Mouse (Mus musculus) activated CD4-positive, CD25-positive, alpha-beta regulatory T cell, adult 9 weeks (primary cell): ENCODE measurements around the gene Smim23. TPM values are rescaled to one million over a fixed set of nuclear protein-coding genes. Genes with fewer than 3 reads are reported as not detected.

Source experiments
- polyA plus RNA-seq: library from polyadenylated mRNA; unstranded; fragments of 100-300 nt; shearing (Covaris generic); gene quantifications from one replicate; pipeline ENCODE4 v1.2.1, GENCODE M21; 2017

Gene Smim23
- not detected for polyA plus RNA-seq

GRCm38 (mm10) chr11:32824505-32824904 is at the start of gene Smim23:
TSS of gene Smim23 (minus strand) at chr11:32824605.

Other genes with a start within 250 kb of the Smim23 start
- 45.4 TPM for gene Fbxw11, start 181.9 kb downstream of the Smim23 start, polyA plus RNA-seq